Mouse (Mus musculus): ENCODE measurements at regions not wholly inside any gene's neighbourhood (a gene's known extent, or its start where the extent isn't known, plus 50 kb on each side); places are given as distances from the start of the nearest gene placed in this dataset.

DNA sequence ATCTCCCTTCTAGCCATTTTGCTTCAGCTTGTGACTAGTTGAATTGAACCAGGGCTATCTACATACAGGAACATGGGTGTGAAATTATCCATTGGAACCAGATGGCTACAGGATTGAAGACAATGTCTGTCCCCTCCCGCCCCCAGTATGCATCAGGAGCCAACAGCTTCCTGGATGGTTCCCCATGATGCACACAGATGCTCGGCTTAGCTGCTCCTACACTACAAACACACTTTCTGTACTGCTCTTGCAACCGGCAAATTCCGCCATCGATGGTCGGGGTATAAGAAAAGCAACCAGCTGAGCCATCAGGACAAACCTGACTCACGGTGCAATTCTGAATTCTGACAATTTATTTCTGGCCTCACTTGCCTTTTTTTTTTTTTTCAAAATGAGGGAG lies 258.9 kb downstream of the Tle3 start:
- no peak for TF ChIP-seq CTCF (IDR thresholded peaks at IDR 0.05; ENCODE audit: low read depth)
- no peak for TF ChIP-seq EP300 (optimal IDR thresholded peaks at IDR 0.05)

Measured in stomach, postnatal 0 days (tissue).